Mouse (Mus musculus) E14TG2a.4 (cell line): ENCODE data around the gene Mapk8.

Experiments used
- CTCF ChIP-seq: conservative IDR thresholded peaks from 2 replicates; pipeline ENCODE4 v1.5.1; 2014; ENCODE audit warnings: low read length
- NANOG ChIP-seq: IDR thresholded peaks from 2 replicates; pipeline ENCODE4 v1.6.1; 2014; ENCODE audit warnings: borderline replicate concordance, low read length, mixed read lengths

DNA sequence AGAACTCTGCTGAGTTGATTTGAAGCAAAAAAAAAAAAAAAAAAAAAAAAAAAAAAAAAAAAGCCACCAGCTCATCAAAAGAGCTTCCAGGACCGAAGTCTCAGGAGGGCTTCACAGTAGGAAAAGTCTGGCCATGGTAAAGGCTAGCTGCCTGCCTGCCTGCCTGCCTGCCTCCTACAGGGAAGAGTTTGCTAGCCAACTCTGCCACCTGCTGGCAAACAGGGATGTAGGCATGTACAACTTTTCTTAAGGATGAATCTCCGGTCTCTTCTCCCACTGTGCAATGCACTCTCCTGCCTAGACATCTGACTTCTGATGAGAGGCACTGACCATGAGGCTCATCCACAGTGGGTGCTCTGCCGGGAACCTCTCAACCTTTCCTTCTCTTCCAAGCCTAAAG is 75.7 kb downstream of the Mapk8 start:
- no peak for TF ChIP-seq NANOG
- TF ChIP-seq CTCF: peak; percentile 30
